Mouse (Mus musculus): ENCODE data around the gene Ptger4.
A peak's percentile ranks its signal among the peaks of the same experiment; 100 is the strongest.

Ptger4 gene

DNA sequence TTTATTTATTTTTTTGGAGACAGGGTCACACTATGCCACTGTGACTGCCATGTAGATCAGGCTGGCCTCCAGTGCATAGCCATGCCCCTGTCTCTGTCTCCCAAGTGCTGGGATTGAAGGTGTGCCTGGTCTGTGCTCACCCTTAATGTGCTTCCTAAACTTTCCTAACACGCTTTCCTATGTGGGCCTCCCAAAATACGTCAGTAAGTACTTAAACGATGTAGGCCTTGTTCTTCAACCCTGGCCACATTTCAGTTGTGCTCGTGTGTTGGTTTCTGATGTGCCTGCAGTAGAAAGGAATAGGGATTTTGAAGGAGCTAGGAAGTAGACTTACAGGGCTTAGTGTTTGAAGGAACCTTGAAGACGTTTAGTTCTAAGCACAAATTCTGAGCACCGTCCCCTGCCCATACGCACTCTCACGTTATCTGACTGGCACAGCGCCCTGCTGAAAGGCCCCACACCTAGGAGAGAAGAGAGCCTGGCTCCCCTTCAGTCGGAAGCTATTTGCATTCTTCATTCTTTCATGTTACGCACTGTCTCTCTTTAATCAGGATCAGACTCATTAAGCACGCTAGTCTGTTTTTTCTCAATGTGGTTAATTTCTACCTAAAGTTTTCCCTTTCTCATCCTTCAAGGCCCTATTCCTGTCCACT is 78.7 kb downstream of the Ptger4 start:
- DNase-seq (ENCODE audit: low read depth, low spot score) = no peak

DNA sequence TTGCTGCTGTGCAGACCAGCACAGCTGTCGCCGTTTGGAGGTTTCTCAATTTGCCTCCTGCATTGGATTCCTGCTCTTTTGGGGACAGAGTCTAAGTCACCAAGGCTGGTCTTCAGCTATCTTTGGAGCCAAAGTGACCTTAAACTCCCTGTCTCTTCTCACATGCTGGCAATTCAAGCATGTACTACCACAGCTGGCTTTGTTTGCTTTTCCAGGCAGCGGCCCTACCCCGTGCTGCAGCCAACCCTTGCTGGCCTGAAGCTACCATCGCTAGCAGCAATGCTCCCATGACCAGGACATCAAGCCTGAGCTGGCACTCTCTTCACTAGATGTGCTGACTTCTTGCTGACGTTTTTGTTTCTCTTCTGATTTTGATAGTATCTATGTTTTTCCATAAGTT is 85.2 kb downstream of the Ptger4 start:
- DNase-seq (ENCODE audit: low read depth, low spot score) = peak; percentile 45

DNA sequence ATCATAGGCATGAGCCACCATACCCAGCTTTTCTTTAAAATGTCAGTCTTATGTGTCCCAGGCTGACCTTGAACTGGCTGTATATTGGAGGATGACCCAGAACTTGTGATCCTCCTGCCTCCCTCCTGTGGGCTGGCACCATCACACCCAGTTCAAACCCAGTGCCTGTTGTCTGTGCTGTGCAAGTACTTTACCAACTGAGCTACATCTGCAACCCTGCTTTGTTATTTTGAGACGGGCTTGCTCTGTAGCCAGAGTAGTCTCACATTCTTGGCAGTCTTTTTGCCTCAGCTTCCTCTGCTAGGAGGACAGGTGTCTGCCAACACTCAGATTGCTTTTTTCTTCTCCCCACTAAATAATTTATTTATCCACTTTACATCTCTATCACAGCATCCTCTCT is 86.6 kb downstream of the Ptger4 start:
- DNase-seq (ENCODE audit: low read depth, low spot score) = no peak

All from skeletal muscle tissue, adult 2 months (tissue).